ENCODE assay signal across 8 mouse cellular contexts in genomic region chr19:4989013-4989412, GRCm38 (mm10). TPM values are rescaled to one million over a fixed set of nuclear protein-coding genes. Genes with fewer than 3 reads are reported as not detected.
DNase-seq lines count a peak whose midpoint lies in the region.

No protein-coding gene starts in this region.

- DNase-seq in 3T3-L1 (ENCODE audit: low read depth, low spot score) (peak; percentile 88), NIH3T3 (ENCODE audit: low read depth) (peak; percentile 96)
- DNase-seq in embryo, embryonic 10 days (ENCODE audit: low spot score): peak; percentile 96
- DNase-seq in heart, adult 8-10 months (ENCODE audit: low spot score): peak; percentile 88
- peak; percentile 93 for DNase-seq in kidney, postnatal 14 days
- peak; percentile 97 for DNase-seq in lung, postnatal 14 days
- DNase-seq in ovary, postnatal 36 days (ENCODE audit: low spot score): peak; percentile 93
- DNase-seq in urinary bladder, postnatal 14 days (ENCODE audit: low spot score): peak; percentile 93

RNA-seq across cellular contexts. Expression of gene Npas4, which starts 1.1 kb away (rescaled TPM):
- total RNA-seq in heart, adult 8-10 months (2022): under 1 TPM in 1 of 4 experiments, not detected in 3; 0.08 TPM

RNA-seq across cellular contexts. Expression of gene Mrpl11, which starts 27.1 kb away (rescaled TPM):
- total RNA-seq in heart, adult 8-10 months (2022): 10 to 100 TPM; 62.8 to 74.0 (median 69.9) TPM

RNA-seq across cellular contexts. Expression of gene Slc29a2, which starts 34.6 kb away (rescaled TPM):
- 10 to 100 TPM in 2 of 4 experiments, 1 to 10 TPM in 2; 8.8 to 11.9 (median 10.6) TPM for total RNA-seq in heart, adult 8-10 months (2022)

RNA-seq across cellular contexts. Expression of gene Peli3, which starts 46.1 kb away (rescaled TPM):
- total RNA-seq in heart, adult 8-10 months (2022): 1 to 10 TPM; 3.8 to 7.6 (median 5.2) TPM

RNA-seq across cellular contexts. Expression of gene B4gat1, which starts 49.6 kb away (rescaled TPM):
- total RNA-seq in heart, adult 8-10 months (2022): 10 to 100 TPM; 45.0 to 47.2 (median 45.6) TPM

Comparison
In these comparisons a context has a peak if more than half of its experiments do, and no peak if none do; other contexts are left out.
1. Peak in every context shown above with its lines: DNase-seq.